Mouse (Mus musculus): Measurements from ENCODE around the gene Xrcc6. TPM values are rescaled to one million over a fixed set of nuclear protein-coding genes. Genes with fewer than 3 reads are reported as not detected.

Xrcc6 gene
- total and polyA plus RNA-seq, 2 experiments = 8.5 to 18.2 TPM

DNA sequence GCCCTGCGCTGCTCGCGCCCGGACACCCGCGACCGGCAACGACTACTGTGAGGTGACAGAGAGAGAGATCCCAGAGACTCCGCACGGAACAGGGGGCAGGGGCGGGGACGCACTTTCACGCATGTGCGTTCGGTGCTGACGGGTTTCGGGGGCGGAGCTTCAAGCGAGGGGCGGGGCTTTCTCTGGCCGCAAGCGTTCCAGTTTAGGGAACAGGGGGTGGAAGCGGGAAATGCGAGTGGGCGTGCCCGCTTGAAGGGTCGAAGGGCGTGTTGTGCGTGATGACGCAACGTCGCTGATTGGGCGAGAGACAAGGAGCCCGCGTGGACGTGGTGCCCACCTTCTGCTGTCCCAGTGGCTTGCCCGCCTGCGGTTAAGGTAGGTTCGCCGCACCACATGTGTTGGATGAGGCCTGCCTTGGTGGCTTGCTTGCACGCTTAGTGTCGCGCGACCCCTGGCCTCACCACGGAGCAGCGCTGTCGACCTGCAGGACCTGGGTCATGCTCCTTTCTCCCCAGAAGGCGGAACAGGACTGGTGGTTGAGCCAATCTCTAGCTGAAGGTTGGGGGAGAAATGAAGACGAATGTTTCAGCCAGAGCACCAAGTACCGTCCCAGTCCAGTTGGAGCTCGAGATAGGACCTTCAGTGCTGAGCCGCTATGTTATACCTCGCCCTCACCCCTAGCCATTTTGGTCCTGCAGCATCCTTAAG, 28.6 kb downstream of the Xrcc6 start:
- Histone ChIP-seq H3K27ac (replicated peaks; ENCODE audit: insufficient read depth, low read depth, low read length) (peak overlapping the region; percentile 53), H3K4me1 (ENCODE audit: control insufficient read depth, insufficient read depth, low read length) (peaks cover 11% of the 10 kb centered on the region; the same call in 1 of the 2 replicates), H3K9ac (ENCODE audit: low read depth, low read length) (peak overlapping the region; percentile 83), H3K27me3 (ENCODE audit: control insufficient read depth, insufficient read depth, low read length) (no peaks in the 10 kb centered on the region), H3K4me3 (ENCODE audit: insufficient read depth, low read depth, low read length) (peak overlapping the region; percentile 77), H3K36me3 (ENCODE audit: control insufficient read depth, insufficient read depth, low read length) (no peaks in the 10 kb centered on the region), H3K79me2 (ENCODE audit: control insufficient read depth, insufficient read depth, low read length) (peaks cover 5% of the 10 kb centered on the region; the same call in 1 of the 2 replicates)
- peak; percentile 85 for TF ChIP-seq POLR2A (IDR thresholded peaks at IDR 0.05; ENCODE audit: extremely low read depth, insufficient read depth, low read length)
- peak; percentile 28 for TF ChIP-seq CTCF (IDR thresholded peaks at IDR 0.05; ENCODE audit: low read depth, low read length)
- under 1% methylated on average over 53 of the region's 53 CpGs for WGBS
- DNase-seq (ENCODE audit: extremely low read depth, low read depth, low spot score) = peak; percentile 95

DNA sequence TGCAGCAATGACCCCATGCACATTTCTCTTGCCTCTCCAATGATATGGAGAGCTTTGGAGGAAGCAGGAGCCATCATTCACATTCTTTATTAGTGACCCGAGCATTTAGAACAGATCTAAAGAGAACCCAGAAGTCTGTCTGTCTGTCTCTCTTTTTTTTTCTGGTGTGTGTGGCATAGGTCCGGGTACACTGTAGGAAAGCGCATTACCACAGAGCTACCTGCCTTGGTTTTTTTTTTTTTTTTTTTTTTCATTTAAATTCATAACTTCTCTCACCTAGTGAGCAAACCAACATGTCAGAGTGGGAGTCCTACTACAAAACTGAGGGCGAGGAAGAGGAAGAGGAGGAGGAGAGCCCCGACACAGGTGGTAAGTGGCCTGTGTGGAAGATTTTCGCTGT, 29.2 kb downstream of the Xrcc6 start:
- no peak for DNase-seq (ENCODE audit: extremely low read depth, low read depth, low spot score)
- no peaks in the 10 kb centered on the region for H3K27me3 ChIP-seq (ENCODE audit: control insufficient read depth, insufficient read depth, low read length)
- H3K36me3 ChIP-seq (ENCODE audit: control insufficient read depth, insufficient read depth, low read length) = no peaks in the 10 kb centered on the region
- peak overlapping the region; percentile 66; the same call in 1 of the 2 replicates for H3K9ac ChIP-seq (ENCODE audit: low read depth, low read length)
- peak overlapping the region; percentile 63 for H3K4me3 ChIP-seq (ENCODE audit: insufficient read depth, low read depth, low read length)
- peaks cover 4% of the 10 kb centered on the region; the same call in 1 of the 2 replicates for H3K79me2 ChIP-seq (ENCODE audit: control insufficient read depth, insufficient read depth, low read length)
- TF ChIP-seq POLR2A (IDR thresholded peaks at IDR 0.05; ENCODE audit: extremely low read depth, insufficient read depth, low read length) (no peak), CTCF (IDR thresholded peaks at IDR 0.05; ENCODE audit: low read depth, low read length) (no peak)
- 24% methylated on average over 6 of the region's 6 CpGs for WGBS
- H3K4me1 ChIP-seq (ENCODE audit: control insufficient read depth, insufficient read depth, low read length) = peaks cover 11% of the 10 kb centered on the region; the same call in 1 of the 2 replicates
- no peak overlapping the region for H3K27ac ChIP-seq (replicated peaks; ENCODE audit: insufficient read depth, low read depth, low read length)

DNA sequence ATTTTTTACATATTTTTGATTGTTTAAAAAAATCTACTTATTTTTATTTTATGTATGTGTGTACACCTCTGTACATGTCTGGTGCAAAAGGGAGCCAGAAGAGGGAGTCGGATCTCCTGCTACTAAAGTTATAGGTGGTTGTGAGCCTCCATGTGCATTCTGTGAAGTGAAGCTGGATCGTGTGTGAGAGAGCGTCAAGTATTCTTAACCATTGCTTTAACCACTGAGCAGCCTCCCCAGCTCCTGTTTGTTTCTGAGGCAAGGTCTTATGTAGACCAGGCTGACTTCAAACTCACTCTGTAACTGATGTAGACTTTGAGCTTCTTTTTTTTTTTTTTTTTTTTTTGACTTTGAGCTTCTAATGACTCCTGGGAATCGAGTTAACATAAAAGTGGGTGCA, 29.8 kb downstream of the Xrcc6 start:
- Histone ChIP-seq H3K27ac (replicated peaks; ENCODE audit: insufficient read depth, low read depth, low read length) (no peak overlapping the region), H3K4me3 (ENCODE audit: insufficient read depth, low read depth, low read length) (no peak overlapping the region), H3K27me3 (ENCODE audit: control insufficient read depth, insufficient read depth, low read length) (no peaks in the 10 kb centered on the region), H3K4me1 (ENCODE audit: control insufficient read depth, insufficient read depth, low read length) (peaks cover 11% of the 10 kb centered on the region; the same call in 1 of the 2 replicates), H3K79me2 (ENCODE audit: control insufficient read depth, insufficient read depth, low read length) (no peaks in the 10 kb centered on the region; the same call in 1 of the 2 replicates), H3K9ac (ENCODE audit: low read depth, low read length) (no peak overlapping the region), H3K36me3 (ENCODE audit: control insufficient read depth, insufficient read depth, low read length) (no peaks in the 10 kb centered on the region)
- no peak for TF ChIP-seq CTCF (IDR thresholded peaks at IDR 0.05; ENCODE audit: low read depth, low read length)
- no peak for TF ChIP-seq POLR2A (IDR thresholded peaks at IDR 0.05; ENCODE audit: extremely low read depth, insufficient read depth, low read length)
- whole genome bisulfite sequencing = 68% methylated on average over 4 of the region's 4 CpGs
- DNase-seq (ENCODE audit: extremely low read depth, low read depth, low spot score) = no peak

DNA sequence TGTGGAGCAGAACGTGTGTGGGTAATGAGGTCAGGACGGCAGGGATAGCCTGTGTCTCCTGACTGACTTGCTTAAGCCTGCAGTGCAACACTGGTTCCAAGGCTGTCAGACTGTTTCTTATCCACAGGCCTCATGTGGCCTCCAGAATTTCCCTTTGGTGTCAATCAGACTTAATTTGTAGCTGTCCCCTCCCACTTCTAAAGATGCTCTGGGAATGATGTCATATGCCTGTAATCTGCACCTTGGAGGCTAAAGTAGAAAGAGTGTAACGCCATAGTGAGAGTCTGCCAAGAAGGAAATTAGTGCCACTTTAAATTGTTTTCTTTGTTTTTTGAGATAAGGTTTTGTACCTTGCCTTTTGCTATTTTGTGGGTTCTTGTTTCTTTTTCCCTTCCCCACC, 31.7 kb downstream of the Xrcc6 start:
- DNase-seq (ENCODE audit: extremely low read depth, low read depth, low spot score) = no peak
- Histone ChIP-seq H3K36me3 (ENCODE audit: control insufficient read depth, insufficient read depth, low read length) (no peaks in the 10 kb centered on the region), H3K4me1 (ENCODE audit: control insufficient read depth, insufficient read depth, low read length) (peaks cover 5% of the 10 kb centered on the region; the same call in 1 of the 2 replicates), H3K79me2 (ENCODE audit: control insufficient read depth, insufficient read depth, low read length) (no peaks in the 10 kb centered on the region), H3K27me3 (ENCODE audit: control insufficient read depth, insufficient read depth, low read length) (no peaks in the 10 kb centered on the region), H3K9ac (ENCODE audit: low read depth, low read length) (no peak overlapping the region), H3K4me3 (ENCODE audit: insufficient read depth, low read depth, low read length) (no peak overlapping the region), H3K27ac (replicated peaks; ENCODE audit: insufficient read depth, low read depth, low read length) (no peak overlapping the region)
- no peak for TF ChIP-seq CTCF (IDR thresholded peaks at IDR 0.05; ENCODE audit: low read depth, low read length)
- no peak for TF ChIP-seq POLR2A (IDR thresholded peaks at IDR 0.05; ENCODE audit: extremely low read depth, insufficient read depth, low read length)
- 88% methylated on average over 3 of the region's 3 CpGs for WGBS

DNA sequence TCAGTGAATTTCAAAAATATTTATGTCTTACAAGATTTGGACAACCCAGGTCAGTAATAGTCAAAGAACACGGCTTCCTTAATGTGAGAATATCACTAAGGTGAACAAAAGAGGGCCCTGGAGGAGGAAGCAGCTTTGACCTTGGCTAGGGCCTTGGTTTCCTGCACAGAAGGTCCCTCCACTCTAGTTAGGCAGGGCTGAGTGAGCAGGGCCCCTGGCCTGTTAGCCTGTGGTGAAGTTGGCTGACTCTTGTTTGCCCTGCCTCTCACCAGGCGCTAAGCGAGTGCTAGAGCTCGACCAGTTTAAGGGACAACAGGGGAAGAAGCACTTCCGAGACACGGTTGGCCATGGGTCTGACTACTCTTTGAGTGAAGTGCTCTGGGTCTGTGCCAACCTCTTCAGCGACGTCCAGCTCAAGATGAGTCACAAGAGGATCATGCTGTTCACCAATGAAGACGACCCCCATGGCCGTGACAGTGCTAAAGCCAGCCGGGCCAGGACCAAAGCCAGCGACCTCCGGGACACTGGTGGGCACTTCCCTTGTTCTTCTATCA, 35.0 kb downstream of the Xrcc6 start:
- Histone ChIP-seq H3K27me3 (ENCODE audit: control insufficient read depth, insufficient read depth, low read length) (no peaks in the 10 kb centered on the region), H3K4me1 (ENCODE audit: control insufficient read depth, insufficient read depth, low read length) (no peaks in the 10 kb centered on the region), H3K27ac (replicated peaks; ENCODE audit: insufficient read depth, low read depth, low read length) (no peak overlapping the region), H3K9ac (ENCODE audit: low read depth, low read length) (no peak overlapping the region), H3K79me2 (ENCODE audit: control insufficient read depth, insufficient read depth, low read length) (no peaks in the 10 kb centered on the region), H3K4me3 (ENCODE audit: insufficient read depth, low read depth, low read length) (no peak overlapping the region), H3K36me3 (ENCODE audit: control insufficient read depth, insufficient read depth, low read length) (no peaks in the 10 kb centered on the region; the same call in 1 of the 2 replicates)
- DNase-seq (ENCODE audit: extremely low read depth, low read depth, low spot score) = no peak
- WGBS = 76% methylated on average over 13 of the region's 13 CpGs
- TF ChIP-seq POLR2A (IDR thresholded peaks at IDR 0.05; ENCODE audit: extremely low read depth, insufficient read depth, low read length) (no peak), CTCF (IDR thresholded peaks at IDR 0.05; ENCODE audit: low read depth, low read length) (no peak)
